ENCODE assay signal across 16 mouse cellular contexts in the genomic region with DNA sequence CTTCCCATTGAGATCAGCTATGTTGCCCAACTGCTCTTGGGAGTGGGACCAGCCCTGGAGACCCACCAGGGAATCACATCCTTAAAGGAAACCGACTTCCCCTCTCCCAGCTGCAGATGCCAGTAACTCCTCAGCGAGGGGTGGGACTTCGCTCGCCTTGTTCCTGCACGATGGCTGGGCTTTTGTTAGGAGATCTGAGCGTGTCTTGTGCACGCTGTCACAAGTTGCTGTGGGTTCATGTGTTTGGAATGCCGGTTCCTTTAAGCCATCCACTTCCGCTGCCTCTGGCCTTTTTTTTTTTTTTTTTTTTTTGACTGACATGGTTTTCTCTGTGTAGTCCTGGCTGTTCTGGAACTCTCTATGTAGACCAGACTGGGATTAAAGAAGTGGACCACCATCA.
"Had no signal": no experiment of that assay in that cellular context is flagged by ENCODE, and none has a peak within 500 bp of the region (broad histone marks: within the 10 kb centered on the region; RNA-seq: fewer than 3 reads in every experiment).

No protein-coding gene starts in this region.

- H3K4me2 ChIP-seq: intestine, embryonic 15.5 days; liver, embryonic 11.5 days; liver, embryonic 15.5 days; midbrain, embryonic 11.5 days; midbrain, embryonic 15.5 days; neural tube, embryonic 12.5 days had no signal

- H3K27ac ChIP-seq: intestine, embryonic 15.5 days; layer of hippocampus, adult 2 months; limb, embryonic 10.5 days; liver, embryonic 15.5 days; macrophage; midbrain, embryonic 15.5 days; neural tube, embryonic 12.5 days had no signal

- H3K4me3 ChIP-seq: intestine, embryonic 15.5 days; layer of hippocampus, adult 2 months; limb, embryonic 10.5 days; liver, embryonic 15.5 days; megakaryocyte, embryonic 14.5 days; midbrain, embryonic 15.5 days; neural tube, embryonic 12.5 days had no signal

- DNase-seq: kidney, adult 18-20 months; kidney, postnatal 4 days; right cerebral cortex, postnatal 4 days; spleen, adult 18-20 months; thymus, adult 18-20 months; thymus, postnatal 25 days had no signal

- H3K27me3 ChIP-seq: intestine, embryonic 15.5 days; liver, embryonic 15.5 days; megakaryocyte, embryonic 14.5 days; midbrain, embryonic 15.5 days; neural tube, embryonic 12.5 days had no signal

- H3K36me3 ChIP-seq: intestine, embryonic 15.5 days; liver, embryonic 15.5 days; midbrain, embryonic 15.5 days; neural tube, embryonic 12.5 days had no signal

- H3K9ac ChIP-seq: intestine, embryonic 15.5 days; liver, embryonic 15.5 days; midbrain, embryonic 15.5 days; neural tube, embryonic 12.5 days had no signal

- H3K4me1 ChIP-seq: neural tube, embryonic 12.5 days had no signal

- H3K9me3 ChIP-seq: intestine, embryonic 15.5 days; limb, embryonic 10.5 days; liver, embryonic 15.5 days; megakaryocyte, embryonic 14.5 days; midbrain, embryonic 15.5 days; neural tube, embryonic 12.5 days had no signal

- ATAC-seq: intestine, embryonic 15.5 days; midbrain, embryonic 15.5 days had no signal
